Mouse (Mus musculus) liver, embryonic 15.5 days (tissue): ENCODE measurements around the gene Dlg2. TPM values are rescaled to one million over a fixed set of nuclear protein-coding genes. Genes with fewer than 3 reads are reported as not detected.

Source experiments
- ATAC-seq: fragments of 200-750 bp; cut with Nextera tagmentation; 2 replicates; pipeline ENCODE4 v1.8.0; 2017; ENCODE audit warnings: moderate number of reproducible peaks, mild to moderate bottlenecking, moderate library complexity; ENCODE audit not compliant: insufficient read depth
- H3K27ac ChIP-seq: fragments of 300-500 bp; sonication (generic); replicated peaks from 2 replicates; pipeline ENCODE4 v1.5.1; 2015; ENCODE audit warnings: mild to moderate bottlenecking, inconsistent platforms
- H3K27me3 ChIP-seq: fragments of 300-500 bp; sonication (generic); 2 replicates; pipeline ENCODE4 v1.6.1; 2015; ENCODE audit warnings: mild to moderate bottlenecking, inconsistent platforms
- H3K36me3 ChIP-seq: fragments of 300-500 bp; sonication (generic); replicated peaks from 2 replicates; pipeline ENCODE4 v1.6.1; 2015; ENCODE audit warnings: moderate library complexity, mild to moderate bottlenecking, inconsistent platforms
- H3K4me1 ChIP-seq: fragments of 300-500 bp; sonication (generic); replicated peaks from 2 replicates; pipeline ENCODE4 v1.6.1; 2015; ENCODE audit warnings: inconsistent platforms
- H3K4me2 ChIP-seq: fragments of 300-500 bp; sonication (generic); 2 replicates; pipeline ENCODE4 v1.6.1; 2015; ENCODE audit warnings: moderate library complexity, mild to moderate bottlenecking, inconsistent platforms
- H3K4me3 ChIP-seq: fragments of 300-500 bp; sonication (generic); replicated peaks from 2 replicates; pipeline ENCODE4 v1.5.1; 2015; ENCODE audit warnings: mild to moderate bottlenecking, inconsistent platforms
- H3K9ac ChIP-seq: fragments of 300-500 bp; sonication (generic); 2 replicates; pipeline ENCODE4 v1.6.1; 2015; ENCODE audit warnings: moderate library complexity, mild to moderate bottlenecking, inconsistent platforms
- H3K9me3 ChIP-seq: fragments of 300-500 bp; sonication (generic); replicated peaks from 2 replicates; pipeline ENCODE4 v1.6.1; 2016; ENCODE audit warnings: inconsistent platforms
- WGBS: fragments of 180-500 bp; shearing (Covaris S2); methylation state at CpG from one replicate; pipeline ENCODE4 v1.1.7; 2015; ENCODE audit warnings: mixed read lengths; ENCODE audit not compliant: insufficient replicate concordance; 5-methylcytosine and 5-hydroxymethylcytosine counted together
- polyA plus RNA-seq: library from polyadenylated mRNA; unstranded; fragments of >200 nt; fragmentation: Nextera tagmentation; extraction: Ambion mirVana; gene quantifications from 2 replicates; pipeline ENCODE4 v1.2.1, GENCODE M21; 2015

Gene Dlg2
- polyA plus RNA-seq, 1 experiment from 2014 or later = 0.60 TPM

DNA sequence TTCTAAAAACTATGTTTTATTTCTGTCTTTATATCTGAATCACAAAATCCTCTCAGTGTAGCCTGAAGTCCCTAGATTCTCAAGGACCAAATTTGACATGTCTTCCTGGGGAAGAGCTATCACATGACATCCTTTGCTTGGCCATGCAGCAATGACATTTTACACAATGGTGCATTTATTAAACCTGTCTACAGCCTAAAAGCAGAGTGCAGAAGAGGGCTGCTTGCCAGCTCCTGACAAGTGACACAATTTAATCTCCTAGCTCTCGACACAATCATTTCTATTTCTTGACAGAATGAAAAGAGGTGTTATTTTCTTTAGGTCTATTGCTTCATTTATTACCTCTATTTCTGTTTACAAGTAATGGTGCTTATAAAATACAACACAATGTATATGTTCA is 1400.4 kb downstream of the Dlg2 start:
- Histone ChIP-seq H3K36me3 (no peaks in the 10 kb centered on the region), H3K4me2 (no peak overlapping the region), H3K4me1 (no peaks in the 10 kb centered on the region), H3K9me3 (no peaks in the 10 kb centered on the region), H3K9ac (no peak overlapping the region), H3K27ac (no peak overlapping the region), H3K4me3 (no peak overlapping the region), H3K27me3 (no peaks in the 10 kb centered on the region)
- 42% methylated on average over 1 of the region's 1 CpGs for WGBS
- ATAC-seq = no peak

- Histone ChIP-seq H3K27ac (no peak overlapping the region), H3K9ac (no peak overlapping the region), H3K4me2 (no peak overlapping the region), H3K36me3 (no peaks in the 10 kb centered on the region), H3K9me3 (no peaks in the 10 kb centered on the region), H3K4me1 (no peaks in the 10 kb centered on the region), H3K4me3 (no peak overlapping the region), H3K27me3 (no peaks in the 10 kb centered on the region)
- WGBS = 54% methylated on average over 2 of the region's 2 CpGs
- ATAC-seq = no peak
These were observed 1401.3 kb downstream of the Dlg2 start for GRCm38 (mm10) chr7:91877804-91878203.

GRCm38 (mm10) chr7:91886336-91886735 is 1409.9 kb downstream of the Dlg2 start:
- Histone ChIP-seq H3K4me3 (no peak overlapping the region), H3K36me3 (no peaks in the 10 kb centered on the region), H3K27me3 (no peaks in the 10 kb centered on the region), H3K9ac (no peak overlapping the region), H3K9me3 (no peaks in the 10 kb centered on the region), H3K4me2 (no peak overlapping the region), H3K4me1 (no peaks in the 10 kb centered on the region), H3K27ac (no peak overlapping the region)
- WGBS = 66% methylated on average over 10 of the region's 10 CpGs
- ATAC-seq = no peak

GRCm38 (mm10) chr7:91893991-91894390 is 1417.5 kb downstream of the Dlg2 start:
- no peak overlapping the region for H3K4me2 ChIP-seq
- H3K9me3 ChIP-seq = no peaks in the 10 kb centered on the region
- WGBS = 66% methylated on average over 8 of the region's 8 CpGs
- no peaks in the 10 kb centered on the region for H3K27me3 ChIP-seq
- no peak overlapping the region for H3K9ac ChIP-seq
- ATAC-seq = no peak
- no peaks in the 10 kb centered on the region for H3K36me3 ChIP-seq
- H3K4me3 ChIP-seq = no peak overlapping the region
- H3K4me1 ChIP-seq = no peaks in the 10 kb centered on the region
- no peak overlapping the region for H3K27ac ChIP-seq

DNA sequence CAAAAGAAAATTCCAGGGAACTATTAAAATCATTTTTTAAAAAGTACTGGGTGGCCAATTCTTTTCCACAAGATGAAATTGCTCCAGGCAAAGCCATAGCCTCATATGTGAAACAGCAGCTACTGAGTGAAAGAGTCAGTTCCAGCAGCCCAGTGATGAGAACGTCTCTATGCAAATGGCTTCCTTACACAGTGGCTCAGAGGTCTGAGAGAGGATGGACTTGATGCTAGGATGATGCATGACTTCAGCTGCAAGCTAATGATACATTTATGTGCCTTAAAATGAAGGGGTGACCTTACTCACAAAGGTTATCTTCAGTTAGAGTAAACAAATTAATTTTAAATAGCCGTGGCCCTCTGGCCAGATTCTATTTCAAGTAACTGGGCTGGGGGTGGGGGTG is 1420.5 kb downstream of the Dlg2 start:
- Histone ChIP-seq H3K27ac (no peak overlapping the region), H3K4me3 (no peak overlapping the region), H3K36me3 (no peaks in the 10 kb centered on the region), H3K4me2 (no peak overlapping the region), H3K9me3 (no peaks in the 10 kb centered on the region), H3K27me3 (no peaks in the 10 kb centered on the region), H3K9ac (no peak overlapping the region), H3K4me1 (no peaks in the 10 kb centered on the region)
- 33% methylated on average over 2 of the region's 2 CpGs for whole genome bisulfite sequencing
- no peak for ATAC-seq

DNA sequence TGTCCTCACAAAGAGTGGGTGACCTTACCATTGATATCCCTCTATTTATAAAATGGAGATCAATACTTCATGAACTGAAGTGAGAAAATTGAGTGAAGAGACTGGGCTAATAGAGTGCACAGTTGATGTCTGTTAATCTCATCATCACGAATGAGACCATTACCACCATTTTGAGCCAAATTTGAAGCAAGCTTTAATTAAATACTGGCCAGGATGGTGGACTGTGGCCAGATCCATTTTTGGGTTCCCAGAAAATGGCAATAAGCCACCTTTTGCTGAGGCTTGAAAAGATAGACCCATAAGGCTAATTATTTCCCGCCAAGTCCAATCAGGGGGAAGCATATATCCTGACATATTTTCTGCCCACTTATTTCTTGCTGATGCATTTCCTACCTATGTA is 1421.0 kb downstream of the Dlg2 start:
- Histone ChIP-seq H3K4me2 (no peak overlapping the region), H3K9me3 (no peaks in the 10 kb centered on the region), H3K9ac (no peak overlapping the region), H3K36me3 (no peaks in the 10 kb centered on the region), H3K27ac (no peak overlapping the region), H3K27me3 (no peaks in the 10 kb centered on the region), H3K4me1 (no peaks in the 10 kb centered on the region), H3K4me3 (no peak overlapping the region)
- ATAC-seq = no peak
- 59% methylated on average over 2 of the region's 2 CpGs for WGBS

GRCm38 (mm10) chr7:91902503-91902902 is 1426.0 kb downstream of the Dlg2 start:
- no peak overlapping the region for H3K9ac ChIP-seq
- no peaks in the 10 kb centered on the region for H3K27me3 ChIP-seq
- ATAC-seq = no peak
- no peak overlapping the region for H3K27ac ChIP-seq
- H3K4me1 ChIP-seq = no peaks in the 10 kb centered on the region
- H3K4me3 ChIP-seq = no peak overlapping the region
- 49% methylated on average over 2 of the region's 2 CpGs for WGBS
- no peaks in the 10 kb centered on the region for H3K36me3 ChIP-seq
- no peaks in the 10 kb centered on the region for H3K9me3 ChIP-seq
- no peak overlapping the region for H3K4me2 ChIP-seq

GRCm38 (mm10) chr7:91916809-91917208 is 1440.3 kb downstream of the Dlg2 start:
- no peaks in the 10 kb centered on the region for H3K27me3 ChIP-seq
- no peak overlapping the region for H3K27ac ChIP-seq
- H3K36me3 ChIP-seq = no peaks in the 10 kb centered on the region
- no peak overlapping the region for H3K9ac ChIP-seq
- whole genome bisulfite sequencing = 55% methylated on average over 3 of the region's 3 CpGs
- ATAC-seq = no peak
- no peak overlapping the region for H3K4me3 ChIP-seq
- H3K4me1 ChIP-seq = no peaks in the 10 kb centered on the region
- no peak overlapping the region for H3K4me2 ChIP-seq
- no peaks in the 10 kb centered on the region for H3K9me3 ChIP-seq

DNA sequence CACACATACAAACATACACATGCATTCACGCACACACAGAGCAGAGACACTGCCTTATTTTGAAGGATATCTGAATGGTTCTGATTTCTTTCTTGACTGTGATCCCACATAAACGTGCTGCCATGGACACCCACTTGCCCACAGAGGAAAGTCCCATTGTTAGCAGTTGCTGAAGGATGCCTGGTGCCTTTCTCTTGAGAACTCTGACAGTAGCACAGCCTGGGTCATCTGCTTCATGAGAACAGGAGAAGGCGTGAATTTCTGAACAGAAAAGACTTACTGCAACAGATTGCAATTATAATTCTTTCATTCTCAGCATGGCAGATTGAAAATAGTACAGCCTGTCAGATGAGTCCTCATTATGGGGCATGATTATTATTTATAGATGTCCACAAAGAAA is 1442.6 kb downstream of the Dlg2 start:
- no peaks in the 10 kb centered on the region for H3K36me3 ChIP-seq
- H3K4me3 ChIP-seq = no peak overlapping the region
- no peaks in the 10 kb centered on the region for H3K4me1 ChIP-seq
- H3K27ac ChIP-seq = no peak overlapping the region
- no peak for ATAC-seq
- H3K9me3 ChIP-seq = no peaks in the 10 kb centered on the region
- H3K9ac ChIP-seq = no peak overlapping the region
- H3K4me2 ChIP-seq = no peak overlapping the region
- no peaks in the 10 kb centered on the region for H3K27me3 ChIP-seq
- WGBS = 52% methylated on average over 3 of the region's 3 CpGs

DNA sequence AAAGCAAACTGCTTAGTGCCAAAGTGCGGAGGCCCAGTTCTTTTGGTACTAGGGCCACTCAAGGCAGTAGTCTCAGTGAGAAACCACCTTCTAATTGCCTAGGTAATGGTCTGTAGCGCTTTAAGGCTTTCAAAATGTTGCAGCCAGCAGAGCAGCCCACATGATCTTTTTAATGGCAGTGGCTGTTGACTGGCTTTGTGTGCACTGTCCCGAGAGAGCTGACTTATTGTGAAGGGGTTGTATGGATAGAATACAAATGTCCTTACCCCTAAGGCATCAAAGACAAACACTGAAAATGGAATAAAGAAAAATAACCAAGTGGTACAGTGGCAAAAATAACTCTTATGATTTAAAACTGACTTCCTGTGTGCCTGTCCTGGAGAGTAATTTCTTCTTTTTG is 1443.3 kb downstream of the Dlg2 start:
- Histone ChIP-seq H3K36me3 (no peaks in the 10 kb centered on the region), H3K27ac (no peak overlapping the region), H3K4me1 (no peaks in the 10 kb centered on the region), H3K9ac (no peak overlapping the region), H3K4me3 (no peak overlapping the region), H3K4me2 (no peak overlapping the region), H3K27me3 (no peaks in the 10 kb centered on the region), H3K9me3 (no peaks in the 10 kb centered on the region)
- 65% methylated on average over 3 of the region's 3 CpGs for WGBS
- ATAC-seq = no peak

DNA sequence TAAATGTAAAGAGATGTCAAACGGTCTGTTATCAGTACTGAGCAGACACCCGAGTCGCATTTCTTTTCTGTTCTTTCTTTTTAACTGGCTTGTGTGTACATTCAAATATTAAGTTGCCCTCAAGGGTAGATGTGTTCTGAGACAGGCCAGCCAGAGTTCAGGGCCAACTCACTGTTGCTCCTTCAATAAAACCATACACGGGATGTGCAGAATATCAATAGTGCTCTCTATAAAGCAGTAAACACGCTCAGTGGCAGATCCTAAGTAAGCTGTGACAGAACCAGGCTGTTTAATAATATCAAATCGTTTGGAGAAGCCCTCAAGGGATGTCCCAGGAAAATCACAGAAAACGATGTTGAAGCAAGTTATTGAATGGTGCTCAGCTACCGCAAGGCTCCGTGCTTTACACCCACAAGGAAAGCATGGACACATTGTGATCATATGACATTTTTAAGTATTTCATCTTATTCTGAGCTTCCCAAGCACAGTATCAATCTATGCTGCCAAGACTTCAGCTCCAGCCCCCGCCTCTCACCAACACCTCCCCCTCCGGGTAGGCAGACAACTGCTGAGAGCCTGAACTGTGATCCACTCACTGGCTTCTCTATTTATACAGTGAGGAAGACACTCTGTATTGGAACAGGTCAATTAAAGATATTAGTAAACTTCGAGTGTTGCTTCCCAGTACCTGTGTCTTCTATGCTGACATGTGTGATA is 1458.6 kb downstream of the Dlg2 start:
- Histone ChIP-seq H3K36me3 (no peaks in the 10 kb centered on the region), H3K4me3 (no peak overlapping the region), H3K4me2 (no peak overlapping the region), H3K27ac (no peak overlapping the region), H3K9me3 (no peaks in the 10 kb centered on the region), H3K4me1 (no peaks in the 10 kb centered on the region; the same call in 1 of the 2 replicates), H3K27me3 (no peaks in the 10 kb centered on the region), H3K9ac (no peak overlapping the region)
- WGBS = 45% methylated on average over 12 of the region's 12 CpGs
- no peak for ATAC-seq

GRCm38 (mm10) chr7:91936193-91936592 is 1459.7 kb downstream of the Dlg2 start:
- ATAC-seq = no peak
- no peak overlapping the region for H3K9ac ChIP-seq
- 55% methylated on average over 2 of the region's 2 CpGs for WGBS

More at GRCm38 (mm10) chr7:91936193-91936592, 1459.7 kb downstream of the Dlg2 start:
- H3K27ac ChIP-seq = no peak overlapping the region
- H3K27me3 ChIP-seq = no peaks in the 10 kb centered on the region
- H3K36me3 ChIP-seq = no peaks in the 10 kb centered on the region
- no peak overlapping the region for H3K4me3 ChIP-seq
- no peak overlapping the region for H3K4me2 ChIP-seq
- H3K4me1 ChIP-seq = no peaks in the 10 kb centered on the region; the same call in 1 of the 2 replicates
- H3K9me3 ChIP-seq = no peaks in the 10 kb centered on the region
